Mouse (Mus musculus) small intestine, adult 2 months (tissue): ENCODE measurements around the gene D930048N14Rik.

Experiments
- CTCF ChIP-seq: fragments of 200-500 bp; IDR thresholded peaks from 2 replicates; pipeline ENCODE4 v1.5.1; 2012; ENCODE audit warnings: low read depth, mild to moderate bottlenecking, control low read depth, inconsistent platforms, low read length, moderate library complexity, mixed read lengths; ENCODE audit not compliant: insufficient replicate concordance, insufficient read length; ENCODE audit errors: extremely low read depth
- POLR2A ChIP-seq: fragments of 200-500 bp; IDR thresholded peaks from 2 replicates; pipeline ENCODE4 v1.6.1; 2012; ENCODE audit warnings: low read depth, mild to moderate bottlenecking, control low read depth, inconsistent platforms, low read length, moderate library complexity

GRCm38 (mm10) chr11:51643761-51644160, 7.0 kb upstream of the D930048N14Rik start:
- no peak for TF ChIP-seq POLR2A
- no peak for TF ChIP-seq CTCF
